Mouse (Mus musculus): ENCODE data around the gene Nemp1. TPM values are rescaled to one million over a fixed set of nuclear protein-coding genes. Genes with fewer than 3 reads are reported as not detected.
"Not testable (repeated sequence)": the region's sequence is repeated elsewhere in the genome, so short reads cannot be mapped to it uniquely, and the experiment has no call there.

Nemp1 gene
- polyA plus RNA-seq, 1 experiment from 2014 or later, result 11.8 TPM

DNA sequence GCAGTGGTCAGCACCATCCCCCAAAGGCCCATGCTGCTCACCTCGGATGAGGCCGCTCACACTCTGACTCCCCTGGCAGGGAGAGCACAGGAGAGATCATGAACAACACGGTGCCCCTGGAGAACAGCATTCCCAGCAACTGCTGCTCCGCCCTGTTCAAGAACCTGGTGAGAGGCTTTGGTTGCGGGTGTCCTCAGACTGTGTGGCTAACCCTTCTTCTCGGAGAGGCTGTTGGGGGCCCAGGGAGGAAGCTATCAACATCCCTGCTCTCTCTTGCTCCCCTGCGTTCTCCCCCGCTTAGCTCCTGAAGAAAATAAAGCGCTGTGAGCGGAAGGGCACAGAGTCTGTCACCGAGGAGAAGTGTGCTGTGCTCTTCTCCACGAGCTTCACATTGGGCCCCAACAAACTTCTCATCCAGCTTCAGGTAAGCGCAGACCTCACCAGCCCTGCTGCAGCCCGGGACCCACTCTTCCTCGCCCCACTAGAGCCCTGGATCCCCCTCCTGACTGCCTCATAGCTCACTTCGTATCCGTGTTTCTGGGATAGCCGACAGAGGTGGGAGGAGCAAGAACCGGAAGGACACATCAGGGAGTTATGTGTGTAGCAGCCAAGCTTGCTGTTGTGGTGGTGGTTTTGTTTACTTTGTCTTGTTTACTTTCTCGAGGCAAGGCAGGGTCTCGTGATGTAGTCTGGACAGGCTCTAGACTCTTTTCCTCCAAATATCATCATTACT, 13.6 kb upstream of the Nemp1 start:
- no peaks in the 10 kb centered on the region for H3K27me3 ChIP-seq (ENCODE audit: control insufficient read depth, insufficient read depth, low read length)
- H3K4me2 ChIP-seq (ENCODE audit: low read length), result 0 out of 2 replicates have a peak overlapping the region, but pooled peaks have one; percentile 6
- H3K36me3 ChIP-seq (ENCODE audit: control insufficient read depth, insufficient read depth, low read length), result peaks cover 87% of the 10 kb centered on the region
- 49% methylated on average over 21 of the region's 21 CpGs for WGBS
- ATAC-seq (ENCODE audit: insufficient number of reproducible peaks, insufficient read depth, low FRiP score, low read depth), result 0 out of 2 replicates have a peak, but pooled peaks have one; percentile 13
- H3K4me1 ChIP-seq (ENCODE audit: control insufficient read depth in 2 of 2, insufficient read depth in 2 of 2, low read length in 2 of 2), result no peaks in the 10 kb centered on the region
- H3K9ac ChIP-seq (ENCODE audit: low read length), result no peak overlapping the region
- no peaks in the 10 kb centered on the region for H3K9me3 ChIP-seq (ENCODE audit: control insufficient read depth, low read length)
- H3K4me3 ChIP-seq (ENCODE audit: control insufficient read depth in 1 of 2, insufficient read depth in 1 of 2, low read depth in 1 of 2, low read length in 2 of 2), result no peak overlapping the region
- H3K27ac ChIP-seq (replicated peaks in 1 of 2; ENCODE audit: control insufficient read depth in 1 of 2, insufficient read depth in 1 of 2, low read depth in 2 of 2, low read length in 2 of 2), result no peak overlapping the region

DNA sequence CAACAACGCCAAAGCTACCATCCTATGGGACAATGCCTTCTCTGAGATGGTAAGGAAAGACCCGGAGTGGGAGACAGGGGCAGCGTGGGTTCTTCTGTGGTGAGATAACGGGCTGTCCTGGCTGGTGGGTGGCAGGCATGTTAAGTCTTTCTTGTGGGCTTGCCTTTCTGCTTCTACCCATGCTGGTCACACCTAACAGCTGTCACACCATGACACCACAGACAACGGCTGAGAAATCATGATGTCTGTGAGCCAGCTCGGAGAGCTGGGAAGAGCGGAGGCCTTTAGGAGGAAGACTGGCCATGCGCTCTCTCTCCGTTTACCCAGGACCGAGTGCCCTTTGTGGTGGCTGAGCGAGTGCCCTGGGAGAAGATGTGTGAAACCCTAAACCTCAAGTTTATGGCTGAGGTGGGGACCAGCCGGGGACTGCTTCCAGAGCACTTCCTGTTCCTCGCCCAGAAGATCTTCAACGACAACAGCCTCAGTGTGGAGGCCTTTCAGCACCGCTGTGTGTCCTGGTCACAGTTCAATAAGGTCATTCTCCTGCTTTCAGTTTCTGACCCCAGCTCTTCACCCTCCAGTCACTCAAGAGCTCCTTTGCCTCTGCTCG, 11.6 kb upstream of the Nemp1 start:
- Histone ChIP-seq H3K9ac (ENCODE audit: low read length) (no peak overlapping the region), H3K27ac (replicated peaks in 1 of 2; ENCODE audit: control insufficient read depth in 1 of 2, insufficient read depth in 1 of 2, low read depth in 2 of 2, low read length in 2 of 2) (no peak overlapping the region), H3K4me1 (ENCODE audit: control insufficient read depth in 2 of 2, insufficient read depth in 2 of 2, low read length in 2 of 2) (no peaks in the 10 kb centered on the region), H3K9me3 (ENCODE audit: control insufficient read depth, low read length) (no peaks in the 10 kb centered on the region), H3K4me3 (ENCODE audit: control insufficient read depth in 1 of 2, insufficient read depth in 1 of 2, low read depth in 1 of 2, low read length in 2 of 2) (no peak overlapping the region), H3K36me3 (ENCODE audit: control insufficient read depth, insufficient read depth, low read length) (peaks cover 91% of the 10 kb centered on the region), H3K27me3 (ENCODE audit: control insufficient read depth, insufficient read depth, low read length) (no peaks in the 10 kb centered on the region), H3K4me2 (ENCODE audit: low read length) (no peak overlapping the region)
- WGBS, result 76% methylated on average over 16 of the region's 16 CpGs
- ATAC-seq (ENCODE audit: insufficient number of reproducible peaks, insufficient read depth, low FRiP score, low read depth), result no peak

DNA sequence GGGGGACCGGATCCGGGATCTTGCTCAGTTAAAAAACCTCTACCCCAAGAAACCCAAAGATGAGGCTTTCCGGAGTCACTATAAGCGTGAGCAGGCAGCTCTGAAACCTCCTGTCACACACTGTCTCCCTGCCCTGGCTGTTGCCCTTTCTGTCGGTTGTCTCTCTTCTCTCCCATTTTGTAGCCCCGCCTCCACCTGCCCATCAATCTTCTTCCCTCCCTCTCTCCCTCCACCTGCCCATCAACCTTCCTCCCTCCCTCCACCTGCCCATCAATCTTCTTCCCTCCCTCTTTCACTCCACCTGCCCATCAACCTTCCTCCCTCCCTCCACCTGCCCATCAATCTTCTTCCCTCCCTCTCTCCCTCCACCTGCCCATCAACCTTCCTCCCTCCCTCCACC, 9.1 kb upstream of the Nemp1 start:
- H3K27ac ChIP-seq (replicated peaks in 1 of 2; ENCODE audit: control insufficient read depth in 1 of 2, insufficient read depth in 1 of 2, low read depth in 2 of 2, low read length in 2 of 2); H3K27me3 ChIP-seq (ENCODE audit: control insufficient read depth, insufficient read depth, low read length); H3K9ac ChIP-seq (ENCODE audit: low read length); H3K4me2 ChIP-seq (ENCODE audit: low read length); ATAC-seq (ENCODE audit: insufficient number of reproducible peaks, insufficient read depth, low FRiP score, low read depth); H3K4me3 ChIP-seq (ENCODE audit: control insufficient read depth in 1 of 2, insufficient read depth in 1 of 2, low read depth in 1 of 2, low read length in 2 of 2); H3K9me3 ChIP-seq (ENCODE audit: control insufficient read depth, low read length): not testable (repeated sequence)
- H3K36me3 ChIP-seq (ENCODE audit: control insufficient read depth, insufficient read depth, low read length), result peaks cover 82% of the 10 kb centered on the region
- WGBS, result 59% methylated on average over 6 of the region's 6 CpGs
- peaks cover 12 to 20% of the 10 kb centered on the region in 2 experiments for H3K4me1 ChIP-seq (ENCODE audit: control insufficient read depth in 2 of 2, insufficient read depth in 2 of 2, low read length in 2 of 2)

DNA sequence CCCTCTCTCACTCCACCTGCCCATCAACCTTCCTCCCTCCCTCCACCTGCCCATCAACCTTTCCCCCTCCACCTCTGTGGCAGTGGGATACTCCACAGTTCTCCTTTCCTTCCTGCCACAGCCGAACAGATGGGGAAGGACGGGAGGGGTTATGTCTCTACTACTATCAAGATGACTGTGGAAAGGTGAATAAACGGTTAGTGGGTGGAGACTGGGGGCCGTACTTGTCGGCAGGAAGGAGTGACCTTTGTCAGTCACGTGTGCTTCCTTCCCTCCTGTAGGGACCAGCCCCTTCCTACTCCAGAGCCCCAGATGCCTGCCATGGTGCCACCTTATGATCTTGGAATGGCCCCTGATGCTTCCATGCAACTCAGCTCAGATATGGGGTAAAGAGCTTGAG, 8.6 kb upstream of the Nemp1 start:
- Histone ChIP-seq H3K4me2 (ENCODE audit: low read length) (no peak overlapping the region), H3K27me3 (ENCODE audit: control insufficient read depth, insufficient read depth, low read length) (no peaks in the 10 kb centered on the region), H3K4me3 (ENCODE audit: control insufficient read depth in 1 of 2, insufficient read depth in 1 of 2, low read depth in 1 of 2, low read length in 2 of 2) (no peak overlapping the region), H3K27ac (replicated peaks in 1 of 2; ENCODE audit: control insufficient read depth in 1 of 2, insufficient read depth in 1 of 2, low read depth in 2 of 2, low read length in 2 of 2) (no peak overlapping the region), H3K9me3 (ENCODE audit: control insufficient read depth, low read length) (no peaks in the 10 kb centered on the region), H3K36me3 (ENCODE audit: control insufficient read depth, insufficient read depth, low read length) (peaks cover 82% of the 10 kb centered on the region), H3K9ac (ENCODE audit: low read length) (no peak overlapping the region), H3K4me1 (ENCODE audit: control insufficient read depth in 2 of 2, insufficient read depth in 2 of 2, low read length in 2 of 2) (peaks cover 16 to 25% of the 10 kb centered on the region in 2 experiments)
- 20% methylated on average over 6 of the region's 6 CpGs for WGBS
- ATAC-seq (ENCODE audit: insufficient number of reproducible peaks, insufficient read depth, low FRiP score, low read depth), result no peak

DNA sequence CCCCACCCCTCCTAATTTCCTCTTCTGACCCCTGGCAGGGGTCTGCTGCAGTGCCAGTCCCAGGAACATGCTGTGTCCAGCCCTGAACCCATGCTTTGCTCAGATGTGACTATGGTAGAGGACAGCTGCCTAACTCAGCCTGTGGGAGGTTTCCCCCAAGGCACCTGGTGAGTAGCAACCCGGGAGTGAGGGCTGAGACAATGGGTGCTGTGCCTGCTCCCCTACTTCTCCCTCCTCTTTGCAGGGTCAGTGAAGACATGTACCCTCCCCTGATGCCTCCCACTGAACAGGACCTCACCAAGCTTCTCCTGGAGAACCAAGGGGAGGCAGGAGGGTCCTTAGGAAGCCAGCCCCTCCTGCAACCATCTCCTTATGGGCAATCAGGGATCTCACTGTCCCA, 7.2 kb upstream of the Nemp1 start:
- WGBS, result 73% methylated on average over 1 of the region's 1 CpGs
- H3K27me3 ChIP-seq (ENCODE audit: control insufficient read depth, insufficient read depth, low read length), result no peaks in the 10 kb centered on the region
- H3K36me3 ChIP-seq (ENCODE audit: control insufficient read depth, insufficient read depth, low read length), result peaks cover 82% of the 10 kb centered on the region
- H3K9ac ChIP-seq (ENCODE audit: low read length), result no peak overlapping the region
- no peak overlapping the region for H3K4me2 ChIP-seq (ENCODE audit: low read length)
- H3K9me3 ChIP-seq (ENCODE audit: control insufficient read depth, low read length), result no peaks in the 10 kb centered on the region
- peaks cover 27 to 39% of the 10 kb centered on the region in 2 experiments for H3K4me1 ChIP-seq (ENCODE audit: control insufficient read depth in 2 of 2, insufficient read depth in 2 of 2, low read length in 2 of 2)
- no peak for ATAC-seq (ENCODE audit: insufficient number of reproducible peaks, insufficient read depth, low FRiP score, low read depth)
- no peak overlapping the region for H3K4me3 ChIP-seq (ENCODE audit: control insufficient read depth in 1 of 2, insufficient read depth in 1 of 2, low read depth in 1 of 2, low read length in 2 of 2)
- H3K27ac ChIP-seq (replicated peaks in 1 of 2; ENCODE audit: control insufficient read depth in 1 of 2, insufficient read depth in 1 of 2, low read depth in 2 of 2, low read length in 2 of 2), result no peak overlapping the region

DNA sequence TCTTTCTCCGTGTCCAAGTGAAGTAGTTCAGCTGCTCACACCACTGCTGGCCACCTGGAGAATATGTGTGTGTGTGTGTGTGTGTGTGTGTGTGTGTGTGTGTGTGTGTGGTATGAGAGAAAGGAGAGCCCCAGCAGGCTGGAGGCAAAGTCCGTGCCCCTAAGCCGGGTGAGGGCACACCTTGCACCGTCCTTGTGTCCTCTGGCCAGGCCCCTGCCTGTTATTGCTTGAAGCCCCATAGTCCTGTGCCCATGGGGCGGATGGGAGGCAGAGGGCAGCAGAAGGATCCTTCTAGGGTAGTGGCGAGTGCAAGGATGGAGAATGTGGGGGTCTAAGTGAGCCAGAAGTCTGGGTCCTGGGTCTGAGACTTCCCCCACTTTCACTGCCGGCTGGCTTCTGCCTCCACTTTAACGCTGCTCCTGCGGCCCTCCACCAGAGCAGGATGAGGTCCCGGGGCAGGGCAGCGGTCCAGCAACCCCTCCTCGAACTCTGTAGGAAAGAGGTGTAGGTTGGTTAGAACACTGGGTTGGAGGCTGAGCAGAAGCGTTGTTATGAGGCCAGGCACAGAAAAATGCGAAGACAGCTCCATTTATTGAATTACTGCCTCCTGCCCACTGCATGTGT, 5.3 kb upstream of the Nemp1 start:
- Histone ChIP-seq H3K27ac (replicated peaks in 1 of 2; ENCODE audit: control insufficient read depth in 1 of 2, insufficient read depth in 1 of 2, low read depth in 2 of 2, low read length in 2 of 2) (peak overlapping the region; percentile 74 to 90), H3K9me3 (ENCODE audit: control insufficient read depth, low read length) (no peaks in the 10 kb centered on the region), H3K4me1 (ENCODE audit: control insufficient read depth in 2 of 2, insufficient read depth in 2 of 2, low read length in 2 of 2) (peaks cover 27 to 50% of the 10 kb centered on the region in 2 experiments), H3K36me3 (ENCODE audit: control insufficient read depth, insufficient read depth, low read length) (peaks cover 68% of the 10 kb centered on the region), H3K27me3 (ENCODE audit: control insufficient read depth, insufficient read depth, low read length) (no peaks in the 10 kb centered on the region), H3K4me2 (ENCODE audit: low read length) (peak overlapping the region; percentile 71), H3K4me3 (ENCODE audit: control insufficient read depth in 1 of 2, insufficient read depth in 1 of 2, low read depth in 1 of 2, low read length in 2 of 2) (peak overlapping the region; percentile 21 to 36), H3K9ac (ENCODE audit: low read length) (peak overlapping the region; percentile 72)
- ATAC-seq (ENCODE audit: insufficient number of reproducible peaks, insufficient read depth, low FRiP score, low read depth), result no peak
- WGBS, result 20% methylated on average over 14 of the region's 14 CpGs

DNA sequence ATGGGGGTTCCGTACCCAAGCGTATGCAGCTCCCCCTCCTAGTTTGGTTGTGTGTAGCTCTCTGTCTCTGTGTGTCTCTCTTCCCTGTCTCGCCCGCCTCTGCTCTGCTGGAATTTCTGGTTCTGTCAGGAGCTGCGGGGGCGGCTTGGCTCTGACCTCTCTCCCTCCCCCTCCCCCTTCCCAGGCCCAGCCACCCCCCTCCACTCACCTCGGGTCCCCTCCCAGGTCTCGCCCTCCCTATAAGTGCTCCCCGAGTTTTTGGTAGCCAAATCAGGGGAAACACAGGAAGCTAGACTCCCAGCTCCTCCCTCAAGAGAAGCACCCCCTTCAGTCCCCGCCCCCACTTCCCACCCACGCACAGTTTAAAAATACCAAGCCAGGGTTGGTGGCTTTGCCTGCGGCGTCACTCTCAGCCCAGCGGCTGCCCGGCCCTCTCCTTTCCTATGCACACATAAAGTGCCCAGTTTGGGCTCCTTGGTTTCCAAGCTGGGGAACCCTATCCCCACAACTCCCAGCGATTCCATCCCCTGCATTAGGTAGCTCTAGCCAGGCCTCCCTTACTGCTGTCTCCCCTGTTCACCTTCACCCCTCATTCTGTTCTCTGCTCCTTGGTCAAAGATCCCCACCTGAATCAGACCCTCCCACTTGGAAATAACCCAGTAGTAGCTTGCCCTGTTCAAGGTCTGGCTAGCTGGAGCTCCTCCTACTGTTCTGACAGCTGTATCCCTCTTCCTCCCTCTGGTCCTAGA, 4.6 kb upstream of the Nemp1 start:
- WGBS, result 1% methylated on average over 16 of the region's 16 CpGs
- peak; percentile 22; the same call in 1 of the 2 replicates for ATAC-seq (ENCODE audit: insufficient number of reproducible peaks, insufficient read depth, low FRiP score, low read depth)

More for the DNA sequence above, 4.6 kb upstream of the Nemp1 start:
- Histone ChIP-seq H3K27me3 (ENCODE audit: control insufficient read depth, insufficient read depth, low read length) (no peaks in the 10 kb centered on the region), H3K4me2 (ENCODE audit: low read length) (peak overlapping the region; percentile 71), H3K27ac (replicated peaks in 1 of 2; ENCODE audit: control insufficient read depth in 1 of 2, insufficient read depth in 1 of 2, low read depth in 2 of 2, low read length in 2 of 2) (peak overlapping the region; percentile 80 to 90), H3K9ac (ENCODE audit: low read length) (peak overlapping the region; percentile 72), H3K4me1 (ENCODE audit: control insufficient read depth in 2 of 2, insufficient read depth in 2 of 2, low read length in 2 of 2) (peaks cover 27 to 50% of the 10 kb centered on the region in 2 experiments), H3K36me3 (ENCODE audit: control insufficient read depth, insufficient read depth, low read length) (peaks cover 63% of the 10 kb centered on the region), H3K9me3 (ENCODE audit: control insufficient read depth, low read length) (no peaks in the 10 kb centered on the region), H3K4me3 (ENCODE audit: control insufficient read depth in 1 of 2, insufficient read depth in 1 of 2, low read depth in 1 of 2, low read length in 2 of 2) (peak overlapping the region; percentile 21 to 36)

All from heart, embryonic 14.5 days (tissue).